9 mouse cellular contexts compared by ENCODE assay signal in the genomic region with DNA sequence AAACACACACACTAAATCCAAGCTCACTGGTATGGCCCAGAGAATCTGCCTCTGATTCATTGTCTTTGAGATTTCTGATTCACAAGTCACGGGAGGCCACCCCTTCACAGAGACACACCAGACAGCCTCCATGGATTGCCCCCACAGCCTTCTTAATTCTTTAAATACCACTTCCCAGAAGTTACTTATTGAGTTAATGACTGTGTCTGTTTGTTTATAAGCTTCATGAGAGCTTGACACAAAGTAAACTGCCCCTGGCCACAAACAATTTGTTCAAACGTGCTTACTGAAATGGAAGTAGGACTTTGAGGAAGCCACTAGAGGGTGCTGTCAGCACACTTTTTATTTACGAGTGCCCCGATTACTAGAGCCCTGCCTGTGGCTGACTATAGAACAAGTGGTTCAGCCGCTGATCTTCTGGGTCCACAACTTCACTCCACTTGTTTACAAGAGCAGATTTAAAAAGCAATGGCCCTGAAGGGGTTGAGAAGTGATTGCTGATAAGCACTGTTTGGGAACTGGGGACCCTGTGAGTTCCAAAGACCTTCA.
A peak's percentile ranks its signal among the peaks of the same experiment; 100 is the strongest.
DNase-seq lines count a peak whose midpoint lies in the region; ATAC-seq and TF ChIP-seq lines count a peak whose summit lies in the region.
"Had no signal": no experiment of that assay in that cellular context is flagged by ENCODE, and none has a peak within 500 bp of the region (broad histone marks: within the 10 kb centered on the region; RNA-seq: fewer than 3 reads in every experiment).

No protein-coding gene starts in this region.

- no peaks in the 10 kb centered on the region for H3K36me3 ChIP-seq in kidney, embryonic 14.5 days (ENCODE audit: control insufficient read depth, insufficient read depth, low read length)
- H3K36me3 ChIP-seq in liver, adult 2 months (ENCODE audit: control insufficient read depth, insufficient read depth, low read length) = no peaks in the 10 kb centered on the region
- H3K36me3 ChIP-seq in neural tube, embryonic 11.5 days (ENCODE audit: control insufficient read depth, insufficient read depth, low read length) = no peaks in the 10 kb centered on the region
- no peaks in the 10 kb centered on the region for H3K36me3 ChIP-seq in stomach, postnatal 0 days (ENCODE audit: control insufficient read depth, insufficient read depth, low read length)

- no peaks in the 10 kb centered on the region for H3K79me2 ChIP-seq in liver, adult 2 months (ENCODE audit: control insufficient read depth, insufficient read depth, low read length)

- WGBS in kidney, embryonic 14.5 days = 13% methylated on average over 5 of the region's 5 CpGs
- 18% methylated on average over 5 of the region's 5 CpGs for WGBS in liver, adult 2 months
- 18% methylated on average over 5 of the region's 5 CpGs for WGBS in neural tube, embryonic 11.5 days
- 12% methylated on average over 5 of the region's 5 CpGs for WGBS in stomach, postnatal 0 days

- peak; percentile 44 for TF ChIP-seq CTCF in liver, adult 2 months (IDR thresholded peaks at IDR 0.05; ENCODE audit: low read depth, low read length)
- TF ChIP-seq CTCF in stomach, postnatal 0 days (IDR thresholded peaks at IDR 0.05; ENCODE audit: low read depth) = peak; percentile 87

- TF ChIP-seq POLR2A in liver, adult 2 months (IDR thresholded peaks at IDR 0.05; ENCODE audit: extremely low read depth, insufficient read depth, low read length) = no peak

- no peak for TF ChIP-seq EP300 in stomach, postnatal 0 days (optimal IDR thresholded peaks at IDR 0.05)

- H3K4me3 ChIP-seq in kidney, embryonic 14.5 days (ENCODE audit: low read length) = no peak overlapping the region
- no peak overlapping the region for H3K4me3 ChIP-seq in liver, adult 2 months (ENCODE audit: insufficient read depth, low read depth, low read length)
- no peak overlapping the region for H3K4me3 ChIP-seq in neural tube, embryonic 11.5 days (ENCODE audit: low read depth, low read length)
- H3K4me3 ChIP-seq in stomach, postnatal 0 days (ENCODE audit: low read depth, low read length) = no peak overlapping the region
- H3K4me3 ChIP-seq: myocyte had no signal

- no peaks in the 10 kb centered on the region for H3K9me3 ChIP-seq in kidney, embryonic 14.5 days (ENCODE audit: control insufficient read depth, low read length)
- H3K9me3 ChIP-seq in neural tube, embryonic 11.5 days (ENCODE audit: control insufficient read depth, low read length) = no peaks in the 10 kb centered on the region
- H3K9me3 ChIP-seq in stomach, postnatal 0 days (ENCODE audit: control insufficient read depth, low read length) = no peaks in the 10 kb centered on the region

- H3K4me1 ChIP-seq in kidney, embryonic 14.5 days (ENCODE audit: control insufficient read depth, insufficient read depth, low read length) = no peaks in the 10 kb centered on the region
- no peaks in the 10 kb centered on the region for H3K4me1 ChIP-seq in liver, adult 2 months (ENCODE audit: control insufficient read depth, insufficient read depth, low read length)
- no peaks in the 10 kb centered on the region for H3K4me1 ChIP-seq in neural tube, embryonic 11.5 days (ENCODE audit: control insufficient read depth, insufficient read depth, low read length)
- H3K4me1 ChIP-seq in stomach, postnatal 0 days (replicated peaks; ENCODE audit: control insufficient read depth, insufficient read depth) = no peaks in the 10 kb centered on the region

- DNase-seq in urinary bladder, adult 18-20 months (ENCODE audit: low spot score in 2 of 2) = peak; percentile 28 to 39
- DNase-seq in urinary bladder, postnatal 4 days (ENCODE audit: low spot score in 2 of 2) = no peak
- peak; percentile 87 to 89 for DNase-seq in cerebellum, postnatal 14 days
- peak; percentile 17 to 23 for DNase-seq in gastrocnemius, adult 8-10 months (ENCODE audit: low spot score in 2 of 2)
- DNase-seq in liver, adult 2 months (ENCODE audit: extremely low read depth, low read depth, low spot score) = peak; percentile 61
- DNase-seq in neural tube, embryonic 11.5 days (ENCODE audit: low spot score) = peak; percentile 72
- DNase-seq in stomach, postnatal 0 days (ENCODE audit: low spot score) = peak; percentile 66

- no peak overlapping the region for H3K27ac ChIP-seq in kidney, embryonic 14.5 days (ENCODE audit: low read depth, low read length)
- H3K27ac ChIP-seq in liver, adult 2 months (replicated peaks; ENCODE audit: insufficient read depth, low read depth, low read length) = no peak overlapping the region
- H3K27ac ChIP-seq in neural tube, embryonic 11.5 days (ENCODE audit: low read depth, low read length) = no peak overlapping the region
- H3K27ac ChIP-seq in stomach, postnatal 0 days (replicated peaks) = no peak overlapping the region

- H3K9ac ChIP-seq in kidney, embryonic 14.5 days (ENCODE audit: low read depth, low read length) = no peak overlapping the region
- H3K9ac ChIP-seq in liver, adult 2 months (ENCODE audit: low read depth, low read length) = no peak overlapping the region
- H3K9ac ChIP-seq in neural tube, embryonic 11.5 days (ENCODE audit: low read length) = no peak overlapping the region
- H3K9ac ChIP-seq in stomach, postnatal 0 days (ENCODE audit: low read length) = no peak overlapping the region

- ATAC-seq in kidney, embryonic 14.5 days (ENCODE audit: low FRiP score, low TSS enrichment) = peak; percentile 55; the same call in 1 of the 2 replicates
- ATAC-seq in neural tube, embryonic 11.5 days (ENCODE audit: insufficient read depth, low FRiP score, low TSS enrichment) = no peak
- peak; percentile 47; the same call in 1 of the 2 replicates for ATAC-seq in stomach, postnatal 0 days (ENCODE audit: low FRiP score, low TSS enrichment)

- H3K27me3 ChIP-seq in kidney, embryonic 14.5 days (ENCODE audit: control insufficient read depth, insufficient read depth, low read length) = no peaks in the 10 kb centered on the region
- H3K27me3 ChIP-seq in liver, adult 2 months (ENCODE audit: control insufficient read depth, insufficient read depth, low read length) = no peaks in the 10 kb centered on the region
- H3K27me3 ChIP-seq in neural tube, embryonic 11.5 days (ENCODE audit: control insufficient read depth, insufficient read depth, low read length) = no peaks in the 10 kb centered on the region
- no peaks in the 10 kb centered on the region for H3K27me3 ChIP-seq in stomach, postnatal 0 days (ENCODE audit: control insufficient read depth, insufficient read depth, low read length)

- no peak overlapping the region for H3K4me2 ChIP-seq in kidney, embryonic 14.5 days (replicated peaks; ENCODE audit: low read depth, low read length)
- no peak overlapping the region for H3K4me2 ChIP-seq in neural tube, embryonic 11.5 days (ENCODE audit: low read depth)
- no peak overlapping the region for H3K4me2 ChIP-seq in stomach, postnatal 0 days (replicated peaks; ENCODE audit: low read depth)

Comparison
In these comparisons a context has a peak if more than half of its experiments do, and no peak if none do; other contexts are left out.
1. DNase-seq: peak in urinary bladder, adult 18-20 months (2 of 2), cerebellum, postnatal 14 days (2 of 2), gastrocnemius, adult 8-10 months (2 of 2), liver, adult 2 months (single experiment), neural tube, embryonic 11.5 days (single experiment) and stomach, postnatal 0 days (single experiment); none in urinary bladder, postnatal 4 days (0 of 2).